Comparison of ENCODE assay signal across 8 mouse cellular contexts in genomic region chr11:75678747-75679438, GRCm38 (mm10). TPM values are rescaled to one million over a fixed set of nuclear protein-coding genes. Genes with fewer than 3 reads are reported as not detected.
DNase-seq lines count a peak whose midpoint lies in the region; ATAC-seq and TF ChIP-seq lines count a peak whose summit lies in the region.

Crk (plus strand) TSS chr11:75679259.

- no peaks in the 10 kb centered on the region for H3K9me3 ChIP-seq in ES-Bruce4 (replicated peaks; ENCODE audit: control insufficient read depth, insufficient read depth, low read length, poor library complexity, severe bottlenecking)
- H3K9me3 ChIP-seq in forebrain, embryonic 14.5 days (replicated peaks; ENCODE audit: control insufficient read depth, low read length), result no peaks in the 10 kb centered on the region
- H3K9me3 ChIP-seq in neural tube, embryonic 15.5 days (replicated peaks), result no peaks in the 10 kb centered on the region

- H3K4me1 ChIP-seq in ES-Bruce4 (ENCODE audit: control insufficient read depth, insufficient read depth, low read length), result no peaks in the 10 kb centered on the region
- peaks cover 10% of the 10 kb centered on the region for H3K4me1 ChIP-seq in forebrain, embryonic 14.5 days (ENCODE audit: control insufficient read depth, insufficient read depth, low read length)
- H3K4me1 ChIP-seq in neural tube, embryonic 15.5 days, result peaks cover 29% of the 10 kb centered on the region

- peak within 1 kb of the TSS; percentile 74 for H3K4me2 ChIP-seq in forebrain, embryonic 14.5 days (ENCODE audit: low read length)
- H3K4me2 ChIP-seq in neural tube, embryonic 15.5 days, result peak within 1 kb of the TSS; percentile 78

- H3K36me3 ChIP-seq in ES-Bruce4 (ENCODE audit: control insufficient read depth, insufficient read depth, low read length, poor library complexity, severe bottlenecking), result peaks cover 13% of the 10 kb centered on the region
- peaks cover 7% of the 10 kb centered on the region; the same call in 1 of the 2 replicates for H3K36me3 ChIP-seq in forebrain, embryonic 14.5 days (ENCODE audit: control insufficient read depth, insufficient read depth, low read length)
- H3K36me3 ChIP-seq in neural tube, embryonic 15.5 days, result peaks cover 4% of the 10 kb centered on the region; the same call in 1 of the 2 replicates

- ATAC-seq in cerebellum, adult (ENCODE audit: insufficient number of reproducible peaks, low FRiP score, low TSS enrichment), result peak; percentile 96
- peak; percentile 99 for ATAC-seq in forebrain, embryonic 14.5 days
- ATAC-seq in neural tube, embryonic 15.5 days (ENCODE audit: low FRiP score), result peak; percentile 97

- TF ChIP-seq EP300 in ES-Bruce4 (IDR thresholded peaks at IDR 0.05; ENCODE audit: insufficient read depth, low read depth, low read length), result no peak

- peak; percentile 99 for DNase-seq in forebrain, embryonic 14.5 days (ENCODE audit: low spot score)
- peak; percentile 99 for DNase-seq in heart, postnatal 14 days
- DNase-seq in layer of hippocampus, adult 11-12 months (ENCODE audit: low spot score), result peak; percentile 97
- peak; percentile 99 for DNase-seq in lung, adult 18-20 months
- DNase-seq in testis, postnatal 14 days (ENCODE audit: low spot score), result peak; percentile 98

- intact Hi-C loops in heart, postnatal 14 days (cut with DNase I), result loop anchor here (2.0 kb wide), 1 partner anchor 22 kb away; no protein-coding TSS in a partner anchor

- TF ChIP-seq CTCF in ES-Bruce4 (IDR thresholded peaks at IDR 0.05; ENCODE audit: low read depth, low read length), result no peak

- H3K27me3 ChIP-seq in ES-Bruce4 (ENCODE audit: control insufficient read depth, insufficient read depth, low read length, poor library complexity, severe bottlenecking), result no peaks in the 10 kb centered on the region
- no peaks in the 10 kb centered on the region for H3K27me3 ChIP-seq in forebrain, embryonic 14.5 days (replicated peaks; ENCODE audit: control insufficient read depth, insufficient read depth, low read length)
- no peaks in the 10 kb centered on the region for H3K27me3 ChIP-seq in neural tube, embryonic 15.5 days (replicated peaks)

- peak within 1 kb of the TSS; percentile 97 for H3K4me3 ChIP-seq in ES-Bruce4 (ENCODE audit: low read depth, low read length)
- H3K4me3 ChIP-seq in forebrain, embryonic 14.5 days (ENCODE audit: low read depth, low read length), result peak within 1 kb of the TSS; percentile 99
- peak within 1 kb of the TSS; percentile 99 for H3K4me3 ChIP-seq in neural tube, embryonic 15.5 days (replicated peaks)

- TF ChIP-seq POLR2A in ES-Bruce4 (IDR thresholded peaks at IDR 0.05; ENCODE audit: insufficient read depth, low read length), result no peak

- peak within 1 kb of the TSS; percentile 93 for H3K9ac ChIP-seq in ES-Bruce4 (ENCODE audit: low read depth, poor library complexity, severe bottlenecking)
- H3K9ac ChIP-seq in forebrain, embryonic 14.5 days (ENCODE audit: low read length), result peak within 1 kb of the TSS; percentile 85
- H3K9ac ChIP-seq in neural tube, embryonic 15.5 days (replicated peaks), result peak within 1 kb of the TSS; percentile 90

- under 1% methylated on average over 54 of the region's 55 CpGs for WGBS in forebrain, embryonic 14.5 days
- under 1% methylated on average over 55 of the region's 55 CpGs for WGBS in neural tube, embryonic 15.5 days

- H3K27ac ChIP-seq in ES-Bruce4 (ENCODE audit: insufficient read depth, low read length), result peak within 1 kb of the TSS; percentile 63
- H3K27ac ChIP-seq in forebrain, embryonic 14.5 days (ENCODE audit: low read depth, low read length), result peak within 1 kb of the TSS; percentile 89
- H3K27ac ChIP-seq in neural tube, embryonic 15.5 days (replicated peaks), result peak within 1 kb of the TSS; percentile 95

RNA-seq across cellular contexts. Expression of gene Crk, which starts in this region (rescaled TPM):
- 86.0 and 91.5 TPM in 2 replicates for polyA plus RNA-seq in ES-Bruce4 (2011; ENCODE audit: insufficient read depth, insufficient read length, low read depth, missing spikeins)
- 105 and 109 TPM in 2 replicates for polyA plus RNA-seq in forebrain, embryonic 14.5 days (2014; fragmentation: Nextera tagmentation; extraction: Ambion mirVana)
- total RNA-seq in heart, postnatal 14 days (2021), result 10 to 100 TPM; 91.1 to 94.4 TPM
- 102 and 107 TPM in 2 replicates for polyA plus RNA-seq in neural tube, embryonic 15.5 days (2015; fragmentation: Nextera tagmentation; extraction: Ambion mirVana)

Comparison
In these comparisons a context has a peak if more than half of its experiments do, and no peak if none do; other contexts are left out.
1. Peak in every context shown above with its lines: DNase-seq, ATAC-seq, H3K4me3 ChIP-seq and H3K27ac ChIP-seq.